Mouse (Mus musculus): ENCODE measurements around the gene Arnt2.
A peak's percentile ranks its signal among the peaks of the same experiment; 100 is the strongest.

Arnt2 gene

DNA sequence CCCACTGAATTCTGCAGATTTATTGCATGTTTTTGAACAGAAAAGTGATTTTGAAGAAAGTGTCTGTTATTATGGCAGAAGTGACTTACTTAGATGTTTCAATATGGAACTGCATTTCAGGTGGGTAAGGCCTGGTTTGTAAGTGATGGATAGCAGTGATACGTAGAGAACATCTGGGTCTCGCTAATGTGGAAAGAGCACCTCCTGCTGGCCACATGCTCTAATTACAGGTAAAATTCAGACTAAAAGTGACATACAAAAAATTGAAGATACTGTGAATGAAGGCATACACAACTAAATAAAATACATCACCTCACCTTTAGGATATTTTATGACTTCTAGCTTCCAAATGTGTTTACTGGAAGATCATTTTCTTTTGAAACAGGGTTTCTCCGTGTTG, 66.8 kb downstream of the Arnt2 start:
- peak; percentile 4 for DNase-seq (ENCODE audit: low read depth)

GRCm38 (mm10) chr7:84341001-84341400, 69.0 kb downstream of the Arnt2 start:
- DNase-seq (ENCODE audit: low read depth) = no peak

DNA sequence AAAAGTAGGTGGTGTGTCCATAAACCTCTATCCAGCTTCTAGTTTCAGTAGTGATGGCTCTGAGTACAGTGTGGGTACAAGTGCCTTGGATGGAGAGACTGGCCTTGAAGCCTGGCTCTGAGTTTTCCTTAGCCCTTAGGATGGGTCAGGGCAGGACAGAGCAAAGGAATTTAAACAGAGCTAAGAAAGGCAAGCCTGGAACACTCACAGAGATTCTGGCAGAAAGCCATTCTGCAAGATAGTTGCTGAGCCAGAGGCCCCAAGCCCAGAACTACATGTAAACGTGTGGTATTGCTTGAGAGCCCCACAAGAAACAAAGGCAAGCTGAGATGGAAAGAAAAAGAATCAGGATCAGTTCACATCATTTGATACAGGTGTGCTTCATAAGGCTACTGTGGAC, 70.8 kb downstream of the Arnt2 start:
- no peak for DNase-seq (ENCODE audit: low read depth)

DNA sequence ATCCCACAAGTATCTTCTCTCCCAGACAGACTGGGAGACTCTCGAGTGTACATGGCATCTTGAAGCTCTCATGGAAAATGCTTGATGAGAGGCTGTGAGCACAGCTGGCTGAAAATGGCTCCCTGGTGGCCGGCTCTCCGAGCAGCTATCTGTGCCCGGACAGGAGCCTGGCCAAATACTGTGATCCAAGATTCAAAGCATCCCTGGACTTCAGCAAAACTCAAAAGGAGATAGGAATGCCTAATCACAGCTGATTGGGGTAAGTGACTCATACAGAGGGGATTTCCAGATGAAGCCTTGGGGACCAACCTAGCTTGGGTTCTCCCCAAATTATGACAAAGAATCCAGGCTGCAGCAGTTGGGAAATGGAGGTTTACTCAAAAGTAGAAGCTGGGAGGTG, 72.2 kb downstream of the Arnt2 start:
- DNase-seq (ENCODE audit: low read depth) = no peak

- no peak for DNase-seq (ENCODE audit: low read depth)
Observed at GRCm38 (mm10) chr7:84336907-84337306, 73.1 kb downstream of the Arnt2 start.

- no peak for DNase-seq (ENCODE audit: low read depth)
Observed at GRCm38 (mm10) chr7:84336580-84336886, 73.4 kb downstream of the Arnt2 start.

DNA sequence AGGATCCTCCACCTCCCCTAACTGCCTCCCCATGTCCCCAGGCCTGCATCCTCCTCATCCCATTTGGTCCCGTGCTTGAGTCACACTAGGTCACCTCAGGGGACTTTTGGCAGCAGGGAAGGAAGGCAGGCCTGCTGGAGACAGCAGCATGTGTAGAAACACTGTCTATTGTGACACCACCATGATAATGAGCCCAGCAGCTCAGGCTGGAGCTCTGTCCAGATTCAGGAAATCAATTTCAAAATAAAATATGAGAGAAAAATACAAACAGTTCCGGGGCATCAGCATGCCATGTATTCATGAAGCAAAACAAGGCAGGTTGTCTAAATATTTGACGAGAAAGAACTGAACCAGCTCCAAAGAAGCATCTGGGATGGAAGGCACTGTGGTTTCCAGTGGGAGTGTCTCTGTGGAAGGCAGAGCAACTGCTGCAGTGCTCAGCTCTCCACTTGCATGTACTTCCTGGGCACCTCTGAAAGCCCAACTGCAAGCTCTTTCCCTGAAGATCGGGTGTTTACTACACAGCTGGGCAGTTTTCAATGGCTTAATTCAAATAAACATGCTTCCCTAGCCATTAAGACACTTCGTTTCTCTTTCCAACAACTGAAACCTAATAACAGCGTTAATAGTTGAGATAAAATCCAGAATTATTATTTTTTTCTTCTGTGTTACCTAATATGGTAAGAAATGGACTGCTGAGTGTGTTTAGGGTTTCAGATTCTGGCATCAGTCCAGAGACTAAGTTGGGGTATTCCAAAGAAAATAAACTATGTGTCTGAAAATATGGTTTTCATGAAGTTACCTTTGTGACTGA, 74.0 kb downstream of the Arnt2 start:
- DNase-seq (ENCODE audit: low read depth) = no peak

DNA sequence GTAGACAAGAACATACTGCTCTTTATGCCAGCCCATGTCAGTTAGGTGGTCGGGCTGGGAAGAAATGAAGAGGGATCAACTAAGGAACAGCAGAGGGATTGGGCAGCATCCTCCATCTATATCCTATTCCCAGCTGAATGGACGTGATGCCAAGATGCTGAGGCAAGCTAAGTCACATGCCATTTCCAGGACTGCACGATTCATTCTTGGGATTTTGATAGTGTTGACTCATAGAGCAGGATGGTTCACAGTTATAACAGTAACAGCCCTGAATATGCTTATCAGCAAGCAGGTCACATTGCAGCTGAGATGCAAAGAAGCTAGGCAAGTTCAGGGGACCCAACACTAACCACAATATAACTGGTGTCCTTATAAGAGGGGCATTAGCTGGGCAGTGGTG, 76.0 kb downstream of the Arnt2 start:
- no peak for DNase-seq (ENCODE audit: low read depth)

- no peak for DNase-seq (ENCODE audit: low read depth)
Observed at GRCm38 (mm10) chr7:84332295-84333168, 77.4 kb downstream of the Arnt2 start.

DNA sequence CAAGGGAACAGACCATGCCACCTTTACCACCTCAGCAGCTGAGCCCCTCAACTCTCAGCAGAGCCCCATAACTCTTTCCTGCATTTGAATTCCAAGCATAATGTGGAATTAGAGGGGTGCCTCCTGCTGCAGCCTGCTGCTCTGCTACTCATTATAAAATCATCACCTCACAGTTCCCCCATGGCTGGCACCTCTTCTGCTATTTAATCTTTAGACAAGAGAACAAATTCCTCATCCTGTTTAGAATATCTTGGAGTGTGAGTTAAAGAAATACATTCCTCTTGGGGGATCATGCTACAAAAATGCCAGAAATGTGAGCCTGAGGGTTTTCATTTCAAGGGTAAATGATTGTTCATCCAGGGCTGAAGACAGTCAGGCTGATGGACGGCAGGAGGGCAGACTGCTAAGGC, 80.8 kb downstream of the Arnt2 start:
- DNase-seq (ENCODE audit: low read depth) = no peak

- DNase-seq (ENCODE audit: low read depth) = no peak
Observed at GRCm38 (mm10) chr7:84328770-84329169, 81.2 kb downstream of the Arnt2 start.

DNA sequence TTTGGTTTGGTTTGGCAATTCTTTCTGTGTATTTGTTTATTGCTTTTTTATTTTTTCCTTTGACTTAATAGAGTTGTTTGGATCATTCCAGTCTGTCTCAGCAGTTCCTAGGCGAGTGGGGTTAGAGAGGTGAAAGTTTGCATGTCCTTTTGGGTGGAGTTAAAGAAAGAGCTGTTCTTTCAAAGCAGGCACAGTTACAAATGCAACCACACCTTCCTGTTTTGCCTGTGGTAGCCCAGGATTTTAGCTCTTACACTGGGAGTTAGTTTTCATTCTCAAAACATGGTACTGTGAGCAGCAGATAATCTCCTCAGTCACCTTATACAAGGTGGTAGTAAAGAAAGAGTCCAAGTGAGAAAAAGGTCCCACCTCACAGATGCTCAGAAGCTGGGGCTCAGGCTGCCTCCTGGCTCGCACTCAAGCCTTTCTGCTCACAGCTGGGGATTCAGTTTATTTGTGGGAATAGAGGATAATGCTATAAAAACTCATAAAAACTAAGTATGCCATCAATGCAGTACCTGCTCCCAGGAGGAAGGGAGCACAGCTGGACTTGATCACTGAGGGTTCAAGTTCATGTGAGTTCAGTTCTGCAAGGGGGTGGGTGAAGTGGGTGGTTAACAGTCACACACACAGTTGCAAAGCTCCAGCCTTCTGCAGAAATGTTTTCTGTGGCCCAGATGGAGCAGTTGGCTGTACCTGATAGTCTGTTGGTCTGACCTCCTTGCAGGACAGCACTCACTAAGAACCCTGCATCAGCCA, 84.2 kb downstream of the Arnt2 start:
- DNase-seq (ENCODE audit: low read depth) = no peak

DNA sequence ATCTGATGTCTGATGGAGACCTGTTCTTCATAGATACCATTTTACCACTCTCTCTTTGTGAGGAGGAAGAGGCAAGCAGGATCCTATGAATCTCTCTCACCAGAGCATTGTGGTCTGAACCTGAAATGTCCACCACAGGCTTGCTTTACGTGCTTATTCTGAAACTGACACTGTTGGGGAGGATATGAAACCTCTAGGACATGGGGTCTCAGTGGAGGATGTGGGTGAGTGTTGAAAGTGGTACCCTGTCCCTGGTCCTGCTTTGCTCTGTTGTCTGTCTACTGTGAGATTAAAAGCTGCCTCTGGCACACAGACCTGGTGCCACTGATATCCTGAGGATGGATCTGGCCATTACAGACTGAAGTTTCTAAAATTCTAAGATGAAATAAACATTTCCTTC, 88.4 kb downstream of the Arnt2 start:
- no peak for DNase-seq (ENCODE audit: low read depth)

DNA sequence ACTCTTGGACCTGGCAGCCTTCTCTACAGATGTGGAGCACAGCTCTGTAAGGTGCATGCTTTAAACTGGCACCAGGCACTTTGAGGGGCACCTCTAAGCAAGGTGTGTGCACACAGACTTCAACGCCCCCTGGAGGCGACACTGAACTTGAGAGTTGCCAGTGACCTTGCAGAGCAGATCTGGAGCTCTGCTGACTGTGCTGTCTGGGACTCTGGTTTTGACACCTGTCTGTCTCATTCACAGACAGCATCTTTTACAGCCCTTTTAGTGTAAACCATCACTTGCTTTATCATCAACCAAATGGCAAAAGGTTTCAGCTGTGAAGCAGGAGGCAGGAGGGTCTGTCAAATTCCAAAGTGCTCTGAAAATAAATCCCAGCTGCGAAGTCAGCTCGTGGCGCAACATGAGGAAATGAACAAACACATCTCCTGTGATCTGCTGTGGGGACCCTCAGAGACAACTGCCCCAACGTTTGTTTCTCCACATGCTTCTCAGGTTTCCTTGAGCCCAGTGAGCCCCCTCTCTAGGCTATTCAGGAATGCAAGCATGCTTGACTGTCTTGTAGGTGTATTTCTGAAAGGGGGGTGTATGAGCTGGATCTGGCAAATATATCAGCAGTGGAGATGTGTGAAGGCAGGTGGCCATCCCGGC, 94.5 kb downstream of the Arnt2 start:
- DNase-seq (ENCODE audit: low read depth) = peak; percentile 2

DNA sequence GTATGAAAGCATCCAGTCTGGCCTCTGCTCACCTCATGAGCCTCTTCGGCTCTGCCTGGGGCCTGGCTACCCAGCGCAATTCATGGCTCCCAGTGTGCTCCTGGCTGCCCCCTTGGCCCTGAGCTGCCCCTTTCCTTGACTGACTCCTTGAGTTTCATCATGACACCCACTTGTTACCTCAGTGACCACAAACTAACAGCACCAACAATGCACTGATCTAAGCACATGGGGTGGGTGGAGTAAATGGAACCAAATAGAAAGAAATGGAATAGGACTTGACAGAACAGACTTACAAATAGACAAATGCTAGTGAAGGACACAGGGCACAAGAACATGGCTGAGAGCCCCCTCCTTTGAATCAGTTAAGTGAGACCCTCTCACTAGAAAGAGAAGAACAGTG, 95.2 kb downstream of the Arnt2 start:
- no peak for DNase-seq (ENCODE audit: low read depth)

DNA sequence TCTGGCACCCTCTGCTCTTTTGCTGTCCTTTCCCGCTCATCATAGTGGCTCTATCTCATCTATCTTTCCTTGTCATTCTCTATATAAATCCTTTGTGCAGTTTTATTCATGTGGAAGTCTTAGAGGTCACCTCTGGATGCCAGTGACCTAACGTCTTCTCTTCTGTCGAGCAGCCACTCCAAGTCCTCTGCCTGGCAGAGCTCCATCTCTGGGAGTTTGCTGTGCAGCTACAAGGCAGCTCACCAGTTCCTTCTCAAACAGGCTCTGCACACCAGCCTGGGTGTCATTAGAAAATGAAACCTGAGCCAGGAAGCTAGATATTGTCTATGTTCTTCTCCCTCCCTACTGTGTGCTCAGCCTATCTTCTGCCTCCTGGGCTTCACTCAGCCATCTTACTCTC, 98.4 kb downstream of the Arnt2 start:
- no peak for DNase-seq (ENCODE audit: low read depth)

DNA sequence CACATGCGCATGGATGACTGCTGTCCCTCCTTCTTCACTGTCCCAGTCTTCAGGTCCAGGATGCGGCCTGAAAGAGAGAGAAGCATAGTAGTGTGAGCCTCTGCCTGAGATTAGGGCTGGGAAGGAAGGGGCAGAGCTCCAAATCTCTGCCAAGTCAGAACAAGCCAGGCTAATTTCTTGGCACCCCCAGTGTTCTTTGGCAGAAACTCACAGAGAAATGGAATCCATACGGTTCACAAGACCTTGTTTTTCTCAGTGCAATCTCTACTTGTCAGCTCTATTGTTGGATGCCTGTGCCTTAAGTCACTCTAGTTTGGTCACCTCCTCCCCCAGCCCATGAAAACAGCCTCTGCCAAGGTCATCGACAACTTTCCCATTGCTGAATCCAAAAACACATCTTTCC, 99.1 kb downstream of the Arnt2 start:
- DNase-seq (ENCODE audit: low read depth) = no peak

- no peak for DNase-seq (ENCODE audit: low read depth)
Observed at GRCm38 (mm10) chr7:84307329-84307925, 102.5 kb downstream of the Arnt2 start.

DNA sequence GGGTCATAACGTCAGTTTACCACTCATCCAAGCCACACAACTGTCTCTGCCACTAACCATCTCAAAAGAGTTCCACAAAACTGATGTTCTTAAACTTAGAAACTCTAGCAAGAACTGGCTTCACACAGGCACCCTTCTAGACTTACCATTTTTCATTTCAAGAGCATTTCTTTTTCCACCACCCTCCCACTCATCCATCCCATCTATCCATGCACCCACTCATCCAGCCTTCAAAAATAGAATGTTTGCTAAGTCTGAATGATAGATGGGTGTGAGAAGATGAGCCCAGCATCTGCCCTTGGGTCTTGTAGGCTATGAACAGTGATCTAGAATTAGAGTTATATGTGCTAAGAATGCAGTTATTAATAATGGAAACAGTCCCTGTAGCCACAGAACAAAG, 109.7 kb downstream of the Arnt2 start:
- no peak for DNase-seq (ENCODE audit: low read depth)

DNA sequence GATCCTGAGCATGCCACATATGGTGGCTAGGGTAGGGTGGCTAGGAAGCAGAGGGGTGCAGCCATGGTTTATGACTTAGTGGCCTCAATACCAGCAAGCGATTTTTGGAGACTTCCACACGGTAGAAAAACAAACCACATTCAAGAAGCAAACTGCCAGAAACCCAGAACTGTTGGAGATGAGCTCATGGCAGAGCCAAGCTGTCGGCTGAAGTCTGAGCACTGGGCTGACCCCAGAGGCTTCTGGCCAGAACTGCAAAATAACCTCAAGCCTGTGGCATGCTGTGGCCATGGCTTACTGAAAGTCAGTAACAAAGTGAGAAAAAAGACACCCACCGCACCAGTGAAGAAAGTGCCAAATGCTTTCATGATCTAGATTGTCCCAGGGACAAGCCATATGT, 110.4 kb downstream of the Arnt2 start:
- no peak for DNase-seq (ENCODE audit: low read depth)

DNA sequence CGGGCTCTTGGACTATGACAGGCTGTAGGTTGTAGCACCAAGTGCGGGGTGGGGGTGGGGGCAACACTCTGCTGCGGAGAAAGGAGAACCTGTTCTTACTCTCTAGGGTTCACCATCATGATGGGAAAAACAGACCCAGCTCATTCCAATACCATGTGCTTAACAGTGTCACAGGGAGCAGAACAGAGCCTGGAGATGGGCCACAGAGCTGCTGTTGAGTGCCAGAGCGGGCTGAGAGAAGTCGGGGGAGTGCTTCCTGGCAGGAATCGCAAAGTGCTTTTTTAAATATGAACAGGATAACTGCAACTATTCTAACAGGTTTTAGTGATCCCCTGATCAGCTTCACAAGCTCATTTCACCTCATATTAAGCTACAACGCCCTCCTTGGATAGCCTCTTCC, 116.9 kb downstream of the Arnt2 start:
- no peak for DNase-seq (ENCODE audit: low read depth)

DNA sequence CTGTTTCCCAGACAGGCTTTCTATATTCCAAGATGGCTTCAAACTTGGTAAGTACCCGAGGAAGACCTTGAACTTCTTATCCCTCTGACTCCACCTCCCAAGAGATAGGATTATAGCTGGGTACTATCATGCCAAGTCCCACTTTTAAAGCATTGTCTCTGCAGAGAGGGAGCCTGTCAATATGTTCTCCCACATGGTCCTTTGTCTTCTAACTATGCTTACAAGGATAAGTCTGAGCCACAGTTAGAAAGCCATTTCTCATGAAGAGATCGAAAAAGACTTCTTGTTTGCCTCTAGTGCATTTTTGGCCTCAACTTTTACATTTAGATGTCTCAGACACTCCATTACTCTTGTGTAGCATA, 122.8 kb downstream of the Arnt2 start:
- DNase-seq (ENCODE audit: low read depth) = no peak
